Mouse (Mus musculus): ENCODE results near the gene Gatm. TPM values are rescaled to one million over a fixed set of nuclear protein-coding genes. Genes with fewer than 3 reads are reported as not detected.
A peak's percentile ranks its signal among the peaks of the same experiment; 100 is the strongest.

The Gatm gene
- total and polyA plus RNA-seq, 2 experiments from 2014 or later: 44.0 to 72.9 TPM

DNA sequence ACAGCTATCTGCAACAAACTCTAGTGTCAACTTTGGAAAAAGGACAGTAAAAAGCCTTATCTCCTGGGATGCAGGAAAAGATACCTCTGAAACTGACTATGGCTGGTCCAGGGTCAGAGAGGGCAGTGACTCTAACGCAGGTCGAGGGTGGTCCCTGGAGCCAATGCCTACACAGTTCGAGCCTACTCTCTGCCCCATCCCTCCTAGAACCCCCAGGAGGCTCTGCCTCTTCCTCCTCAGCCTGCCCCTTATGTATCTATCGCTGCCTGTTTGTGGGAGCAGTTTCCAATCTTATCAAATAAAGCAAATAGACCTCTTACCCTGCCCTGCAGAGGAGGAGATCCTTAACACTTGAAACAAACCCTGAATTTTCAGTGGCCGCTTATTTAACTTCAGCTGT is 27.6 kb upstream of the Gatm start:
- Histone ChIP-seq H3K9ac (replicated peaks; ENCODE audit: low read length) (no peak overlapping the region), H3K4me2 (ENCODE audit: low read depth, low read length) (no peak overlapping the region), H3K4me3 (ENCODE audit: low read length) (no peak overlapping the region), H3K36me3 (ENCODE audit: insufficient read depth, low read length) (peaks cover 3% of the 10 kb centered on the region; the same call in 1 of the 2 replicates), H3K27ac (no peak overlapping the region), H3K4me1 (ENCODE audit: insufficient read depth, low read length) (0 out of 2 replicates have a peak, but pooled peaks cover 2% of the 10 kb centered on the region), H3K9me3 (ENCODE audit: low read length) (no peaks in the 10 kb centered on the region), H3K27me3 (ENCODE audit: insufficient read depth, low read length) (0 out of 2 replicates have a peak, but pooled peaks cover 5% of the 10 kb centered on the region)
- ATAC-seq: no peak
- no peak for DNase-seq (ENCODE audit: low spot score)
- no peak for TF ChIP-seq CTCF (IDR thresholded peaks at IDR 0.05; ENCODE audit: low read depth)
- WGBS: 57% methylated on average over 5 of the region's 5 CpGs

DNA sequence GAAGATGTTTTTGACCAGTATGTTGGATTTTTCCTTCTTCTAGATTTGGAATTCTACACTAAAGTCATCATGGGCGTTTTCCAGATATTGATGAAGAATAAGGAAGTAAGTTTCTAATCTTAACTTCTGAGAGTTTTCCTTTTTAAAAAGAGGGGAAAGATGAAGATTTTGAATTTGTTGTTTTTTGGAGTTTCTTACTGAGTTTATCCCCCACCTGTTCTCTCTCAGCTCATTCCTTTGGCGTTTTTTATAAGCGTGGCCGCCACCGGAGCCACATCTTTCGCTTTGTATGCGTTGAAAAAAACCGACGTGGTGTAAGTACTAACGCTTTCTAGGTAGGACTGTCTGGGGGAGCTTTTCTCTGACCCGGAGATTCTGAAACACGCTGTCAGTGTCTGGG is 26.9 kb upstream of the Gatm start:
- peaks cover 10% of the 10 kb centered on the region for H3K36me3 ChIP-seq (ENCODE audit: insufficient read depth, low read length)
- ATAC-seq (no peak), DNase-seq (ENCODE audit: low spot score) (no peak)
- no peak overlapping the region for H3K27ac ChIP-seq
- peak overlapping the region; percentile 40 for H3K4me3 ChIP-seq (ENCODE audit: low read length)
- no peak for TF ChIP-seq CTCF (IDR thresholded peaks at IDR 0.05; ENCODE audit: low read depth)
- peak overlapping the region; percentile 64 for H3K4me2 ChIP-seq (ENCODE audit: low read depth, low read length)
- 0 out of 2 replicates have a peak, but pooled peaks cover 2% of the 10 kb centered on the region for H3K4me1 ChIP-seq (ENCODE audit: insufficient read depth, low read length)
- 0 out of 2 replicates have a peak, but pooled peaks cover 5% of the 10 kb centered on the region for H3K27me3 ChIP-seq (ENCODE audit: insufficient read depth, low read length)
- WGBS: 34% methylated on average over 12 of the region's 12 CpGs
- no peaks in the 10 kb centered on the region for H3K9me3 ChIP-seq (ENCODE audit: low read length)
- peak overlapping the region; percentile 17; the same call in 1 of the 2 replicates for H3K9ac ChIP-seq (replicated peaks; ENCODE audit: low read length)

GRCm38 (mm10) chr2:122637526-122637997 is 26.5 kb upstream of the Gatm start:
- 2% methylated on average over 36 of the region's 36 CpGs for WGBS
- peak overlapping the region; percentile 64 for H3K4me2 ChIP-seq (ENCODE audit: low read depth, low read length)
- peaks cover 13% of the 10 kb centered on the region for H3K36me3 ChIP-seq (ENCODE audit: insufficient read depth, low read length)
- no peak overlapping the region for H3K27ac ChIP-seq
- peak; percentile 94 for TF ChIP-seq CTCF (IDR thresholded peaks at IDR 0.05; ENCODE audit: low read depth)
- H3K27me3 ChIP-seq (ENCODE audit: insufficient read depth, low read length): 0 out of 2 replicates have a peak, but pooled peaks cover 5% of the 10 kb centered on the region
- DNase-seq (ENCODE audit: low spot score) (peak; percentile 84), ATAC-seq (peak; percentile 84)
- peak overlapping the region; percentile 17; the same call in 1 of the 2 replicates for H3K9ac ChIP-seq (replicated peaks; ENCODE audit: low read length)
- H3K9me3 ChIP-seq (ENCODE audit: low read length): no peaks in the 10 kb centered on the region
- H3K4me1 ChIP-seq (ENCODE audit: insufficient read depth, low read length): 0 out of 2 replicates have a peak, but pooled peaks cover 2% of the 10 kb centered on the region
- peak overlapping the region; percentile 40 for H3K4me3 ChIP-seq (ENCODE audit: low read length)

DNA sequence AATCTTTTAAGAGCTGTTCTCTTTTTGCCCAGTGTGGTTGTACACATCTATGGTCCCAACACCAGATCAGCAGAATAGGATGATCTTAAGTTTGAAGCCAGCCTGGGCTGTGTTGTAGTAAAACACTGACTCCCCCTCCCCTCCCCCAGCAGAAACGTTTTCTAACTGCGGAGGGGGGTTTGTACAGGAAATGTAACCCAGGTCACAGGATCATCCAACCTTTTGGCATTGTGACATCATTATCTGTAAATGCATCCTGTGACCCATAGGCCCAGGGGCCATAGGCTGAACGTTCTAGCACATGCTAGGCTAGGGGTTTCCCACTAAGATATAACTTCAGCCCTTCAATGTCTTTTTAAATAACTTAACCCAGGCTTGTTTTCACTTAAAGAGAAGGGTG is 25.6 kb upstream of the Gatm start, which contains the start of gene AA467197:
TSS of gene AA467197 (plus strand) at position 301 of the 400 bp plus-strand sequence.
- Histone ChIP-seq H3K4me2 (ENCODE audit: low read depth, low read length) (peak within 1 kb of the TSS; percentile 64), H3K27me3 (ENCODE audit: insufficient read depth, low read length) (0 out of 2 replicates have a peak, but pooled peaks cover 5% of the 10 kb centered on the region), H3K36me3 (ENCODE audit: insufficient read depth, low read length) (peaks cover 13% of the 10 kb centered on the region), H3K9me3 (ENCODE audit: low read length) (no peaks in the 10 kb centered on the region), H3K4me1 (ENCODE audit: insufficient read depth, low read length) (0 out of 2 replicates have a peak, but pooled peaks cover 2% of the 10 kb centered on the region), H3K4me3 (ENCODE audit: low read length) (peak within 1 kb of the TSS; percentile 40), H3K9ac (replicated peaks; ENCODE audit: low read length) (peak within 1 kb of the TSS; percentile 17; the same call in 1 of the 2 replicates), H3K27ac (no peak within 1 kb of the TSS)
- WGBS: 61% methylated on average over 3 of the region's 3 CpGs
- TF ChIP-seq CTCF (IDR thresholded peaks at IDR 0.05; ENCODE audit: low read depth): no peak
- DNase-seq (ENCODE audit: low spot score) (no peak), ATAC-seq (no peak)

GRCm38 (mm10) chr2:122631226-122631801 is 20.2 kb upstream of the Gatm start:
- Histone ChIP-seq H3K4me3 (ENCODE audit: low read length) (peak overlapping the region; percentile 92), H3K36me3 (ENCODE audit: insufficient read depth, low read length) (peaks cover 13% of the 10 kb centered on the region), H3K27ac (peak overlapping the region; percentile 82), H3K4me2 (ENCODE audit: low read depth, low read length) (peak overlapping the region; percentile 98), H3K27me3 (ENCODE audit: insufficient read depth, low read length) (no peaks in the 10 kb centered on the region), H3K9ac (replicated peaks; ENCODE audit: low read length) (peak overlapping the region; percentile 90), H3K9me3 (ENCODE audit: low read length) (no peaks in the 10 kb centered on the region), H3K4me1 (ENCODE audit: insufficient read depth, low read length) (no peaks in the 10 kb centered on the region)
- TF ChIP-seq CTCF (IDR thresholded peaks at IDR 0.05; ENCODE audit: low read depth): peak; percentile 21
- ATAC-seq (peak; percentile 60), DNase-seq (ENCODE audit: low spot score) (peak; percentile 50)
- under 1% methylated on average over 52 of the region's 53 CpGs for WGBS

GRCm38 (mm10) chr2:122630465-122631225 is 19.5 kb upstream of the Gatm start:
- H3K4me1 ChIP-seq (ENCODE audit: insufficient read depth, low read length): no peaks in the 10 kb centered on the region
- ATAC-seq (peak; percentile 85), DNase-seq (ENCODE audit: low spot score) (peak; percentile 96)
- peak overlapping the region; percentile 82 for H3K27ac ChIP-seq
- TF ChIP-seq CTCF (IDR thresholded peaks at IDR 0.05; ENCODE audit: low read depth): peak; percentile 14; the same call in 1 of the 2 replicates
- no peaks in the 10 kb centered on the region for H3K9me3 ChIP-seq (ENCODE audit: low read length)
- H3K27me3 ChIP-seq (ENCODE audit: insufficient read depth, low read length): no peaks in the 10 kb centered on the region
- WGBS: under 1% methylated on average over 72 of the region's 75 CpGs
- peak overlapping the region; percentile 98 for H3K4me2 ChIP-seq (ENCODE audit: low read depth, low read length)
- H3K9ac ChIP-seq (replicated peaks; ENCODE audit: low read length): peak overlapping the region; percentile 90
- H3K36me3 ChIP-seq (ENCODE audit: insufficient read depth, low read length): peaks cover 13% of the 10 kb centered on the region
- peak overlapping the region; percentile 92 for H3K4me3 ChIP-seq (ENCODE audit: low read length)
